Mouse (Mus musculus) gastrocnemius, postnatal 14 days (tissue): ENCODE data around the gene Zrsr1. TPM values are rescaled to one million over a fixed set of nuclear protein-coding genes. Genes with fewer than 3 reads are reported as not detected.

ENCODE experiments used
- DNase-seq: peaks from one replicate; pipeline ENCODE4 v3.0.0; 2021; ENCODE audit warnings: mixed read lengths
- intact Hi-C: fragments of 180-260 bp; cut with DNase I; formaldehyde crosslinking; loops from one replicate; pipeline ENCODE4 v1.15.1; 2025; ENCODE audit warnings: low total_unique reads
- long read RNA-seq, 2 experiments: library from polyadenylated mRNA; stranded (forward); transcript quantifications; one replicate each; pipeline ENCODE4 v2.0.0; 2021
- total RNA-seq, 2 experiments: library from RNA; stranded (reverse); gene quantifications; 2 replicates each; pipeline ENCODE4 v1.2.3; 2021

Gene Zrsr1
- 10 to 100 TPM in 1 of 2 experiments, 1 to 10 TPM in 1; 8.8 to 10.5 TPM for total RNA-seq
- long read RNA-seq, experiment 1, full-length matches to known transcripts, result 4 of 4 reads
- long read RNA-seq, experiment 1, partial matches to known transcripts, result 0 of 4 reads
- long read RNA-seq, experiment 1, other reads (novel, unspliced or antisense), result 0 of 4 reads
- long read RNA-seq, experiment 2, full-length matches to known transcripts, result 6 of 6 reads
- long read RNA-seq, experiment 2, partial matches to known transcripts, result 0 of 6 reads
- long read RNA-seq, experiment 2, other reads (novel, unspliced or antisense), result 0 of 6 reads

DNA sequence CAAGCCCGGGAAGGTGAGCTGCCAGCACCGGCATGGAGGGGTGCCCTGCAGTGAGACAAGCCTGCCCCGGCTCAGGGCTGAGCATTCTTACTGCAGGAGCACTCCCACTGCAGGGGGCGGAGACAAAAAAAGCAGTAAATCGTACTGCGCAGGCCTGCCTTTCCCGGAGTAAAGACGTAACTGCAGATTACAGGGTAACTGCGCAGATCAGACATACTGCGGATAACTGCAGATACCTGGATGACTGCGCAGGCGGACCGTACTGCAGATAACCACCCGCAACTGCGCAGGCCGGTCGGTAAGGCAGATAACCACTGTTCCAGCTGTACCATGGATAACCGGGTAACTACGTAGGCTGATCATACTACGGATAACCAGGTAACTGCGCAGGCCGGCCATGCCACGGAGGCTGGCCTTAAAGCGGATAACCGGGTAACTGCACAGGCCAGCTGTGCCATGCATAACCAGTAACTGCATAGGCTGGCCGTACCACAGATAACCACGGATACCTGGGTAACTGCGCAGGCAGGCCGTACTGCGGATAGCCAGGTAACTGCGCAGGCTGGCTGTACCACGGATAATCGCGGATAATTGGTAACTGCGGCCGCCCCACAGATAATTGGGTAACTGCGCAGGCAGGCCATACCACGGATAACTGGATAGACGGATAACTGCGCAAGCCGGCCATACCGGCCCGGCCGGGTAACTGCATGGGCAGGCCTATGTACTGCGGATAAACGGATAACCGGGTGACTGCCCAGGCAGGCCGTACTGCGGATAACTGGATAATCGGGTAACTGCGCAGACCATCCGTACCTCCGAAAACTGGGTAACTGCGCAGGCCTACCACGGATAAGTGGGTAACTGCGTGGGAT lies at the start of gene Zrsr1:
Zrsr1 (plus strand) TSS at position 171 of the 875 bp plus-strand sequence.
- DNase-seq, result peak; percentile 29
- intact Hi-C loops, result no loop called here

GRCm38 (mm10) chr11:22922546-22922945 lies 49.3 kb upstream of the Zrsr1 start:
- intact Hi-C loops, result no loop called here
- no peak for DNase-seq

DNA sequence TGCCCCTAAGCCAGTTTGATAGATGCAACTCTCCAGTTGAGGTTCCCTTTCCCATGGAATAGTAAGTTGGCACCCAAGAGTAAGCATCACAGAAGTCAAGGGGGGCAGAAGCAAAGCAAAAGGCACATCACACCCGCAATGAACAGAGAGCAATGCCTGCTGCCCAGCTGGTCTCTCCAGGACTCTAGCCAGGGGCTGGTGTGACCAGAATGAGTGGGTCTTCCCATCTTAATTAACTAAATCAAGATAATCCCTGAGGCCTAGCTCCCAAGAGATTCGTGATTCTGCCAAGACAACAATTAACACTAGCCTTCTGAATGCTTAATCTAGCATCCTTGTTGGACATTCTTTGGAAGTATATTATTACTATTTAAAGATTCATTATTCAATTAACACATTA lies 48.2 kb upstream of the Zrsr1 start:
- intact Hi-C loops, result no loop called here
- DNase-seq, result no peak

- intact Hi-C loops, result no loop called here
- DNase-seq, result no peak
Observed at GRCm38 (mm10) chr11:22928586-22929169, 43.1 kb upstream of the Zrsr1 start.

- no peak for DNase-seq
- intact Hi-C loops, result no loop called here
Observed at GRCm38 (mm10) chr11:22930129-22930528, 41.7 kb upstream of the Zrsr1 start.

DNA sequence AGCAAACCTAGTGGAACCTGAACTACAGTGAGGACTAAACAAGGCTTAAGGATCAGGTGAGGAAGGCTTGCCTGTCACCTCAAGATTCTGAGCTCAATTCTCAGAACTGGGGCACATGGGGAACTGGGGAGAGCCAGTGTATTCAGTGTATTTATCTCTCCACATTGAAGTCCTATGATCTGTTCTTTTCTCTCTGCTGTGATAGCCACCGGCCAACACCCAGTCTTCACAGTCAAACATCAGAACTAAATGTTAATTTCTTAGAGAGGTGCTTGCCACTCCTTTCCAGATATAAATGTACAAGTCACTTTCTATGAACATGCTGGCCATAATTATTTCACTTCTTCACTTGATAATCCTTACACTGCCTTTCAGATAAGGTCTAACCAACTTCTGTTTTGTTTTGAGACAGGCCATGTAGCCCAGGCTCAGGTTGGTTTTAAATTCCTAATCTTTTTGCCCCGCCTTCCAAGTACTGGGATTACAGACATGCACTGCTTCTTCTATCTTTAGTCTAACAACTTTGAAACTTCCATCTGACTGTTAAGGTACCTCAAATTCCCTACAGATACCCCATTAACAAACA lies 40.4 kb upstream of the Zrsr1 start:
- DNase-seq, result no peak
- intact Hi-C loops, result no loop called here

GRCm38 (mm10) chr11:22932167-22932566 lies 39.6 kb upstream of the Zrsr1 start:
- intact Hi-C loops, result no loop called here
- no peak for DNase-seq

DNA sequence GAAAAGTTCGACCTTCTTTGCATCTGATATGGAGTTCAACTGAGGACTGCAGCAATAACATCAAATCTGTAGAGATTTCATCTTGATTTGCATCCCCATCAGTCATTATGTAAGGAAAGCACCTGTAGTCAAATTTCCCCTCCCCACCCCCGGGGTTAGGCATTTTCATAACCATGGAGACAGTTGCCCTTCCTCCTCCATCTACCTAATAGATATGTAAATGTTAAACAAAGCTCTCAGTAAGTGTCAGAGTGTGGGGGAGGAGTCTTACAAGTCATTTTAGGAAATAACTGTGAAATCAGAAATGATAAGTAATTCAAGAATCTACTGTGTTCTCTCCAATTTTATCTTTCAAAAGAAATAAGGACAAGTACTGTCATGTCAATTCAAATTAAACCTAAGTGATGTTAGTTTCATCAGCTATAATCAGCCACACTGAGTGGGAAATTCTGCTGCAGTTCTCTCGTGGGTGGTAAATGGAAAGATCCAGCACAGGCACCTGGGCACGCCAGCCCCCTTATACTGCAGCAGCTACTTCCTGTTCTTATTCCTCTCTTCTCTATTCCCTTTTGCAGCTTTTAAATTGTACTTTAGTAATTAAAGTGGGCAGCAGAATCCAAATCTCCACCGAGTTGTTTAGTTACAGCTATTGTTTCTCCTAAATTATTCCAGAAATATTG lies 35.2 kb upstream of the Zrsr1 start:
- DNase-seq, result no peak
- intact Hi-C loops, result no loop called here

- intact Hi-C loops, result no loop called here
- no peak for DNase-seq
Observed at GRCm38 (mm10) chr11:22937716-22938316, 34.0 kb upstream of the Zrsr1 start.

DNA sequence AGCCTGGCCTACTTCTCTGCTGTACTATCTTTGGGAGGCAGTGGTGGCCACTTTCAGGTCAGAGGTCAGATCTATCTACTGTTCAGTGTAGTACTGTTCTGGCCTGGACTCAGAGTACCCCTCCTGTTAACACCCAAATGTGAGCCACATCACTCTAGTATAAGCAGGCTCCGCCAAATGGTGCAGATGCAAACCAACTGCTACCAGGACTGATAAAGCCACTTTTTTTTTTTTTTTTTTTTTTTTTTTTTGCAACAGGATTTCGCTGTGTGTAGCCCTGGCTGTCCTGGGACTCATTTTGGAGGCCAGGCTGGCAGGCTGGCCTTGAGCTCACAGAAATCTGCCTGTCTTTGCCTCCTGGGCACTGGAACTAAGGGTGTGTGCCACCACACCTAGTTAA lies 32.8 kb upstream of the Zrsr1 start:
- no peak for DNase-seq
- intact Hi-C loops, result no loop called here

DNA sequence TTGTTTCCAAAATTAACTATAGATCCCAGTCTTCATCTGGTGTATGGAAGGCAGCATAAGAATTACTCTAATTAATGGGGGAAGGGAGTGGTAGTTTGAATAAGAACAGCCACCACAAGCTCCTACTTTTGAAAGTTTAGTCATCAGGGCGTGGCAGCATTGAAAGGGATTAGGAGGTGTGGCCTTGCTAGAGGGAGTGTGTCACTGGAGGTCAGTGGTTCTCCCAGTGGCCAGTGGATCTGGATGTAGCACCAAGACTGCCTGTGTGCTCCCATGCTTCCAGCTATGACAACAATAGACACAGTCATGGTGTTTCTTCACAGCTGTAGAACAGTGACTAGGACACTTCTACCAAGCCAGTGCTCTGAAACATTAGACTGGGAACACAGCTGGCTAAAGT lies 22.7 kb upstream of the Zrsr1 start:
- DNase-seq, result no peak
- intact Hi-C loops, result no loop called here

DNA sequence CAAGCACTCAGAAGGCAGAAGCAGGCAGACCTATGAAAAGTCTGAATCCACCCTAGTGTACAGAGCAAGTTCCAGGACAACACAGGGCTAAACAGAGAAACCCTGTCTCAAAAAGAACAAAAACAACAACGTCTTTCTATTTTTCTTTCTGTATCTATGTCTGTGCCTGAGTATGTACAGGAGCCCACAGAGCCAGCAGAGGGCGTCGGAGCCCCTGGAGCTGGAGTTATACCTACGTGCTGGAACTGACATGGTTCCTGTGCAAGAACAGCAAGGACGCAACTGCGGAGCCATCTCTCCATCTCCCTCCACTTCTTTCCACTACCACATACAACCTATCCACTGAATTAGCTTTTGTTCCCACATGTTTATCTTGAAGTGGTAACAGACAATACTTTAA lies 21.7 kb upstream of the Zrsr1 start:
- DNase-seq, result no peak
- intact Hi-C loops, result loop anchor here (10.0 kb wide), 1 partner anchor 85 kb away; the partner anchor contains the start of gene B3gnt2

GRCm38 (mm10) chr11:22952668-22953067 lies 19.1 kb upstream of the Zrsr1 start:
- intact Hi-C loops, result loop anchor here (10.0 kb wide), 1 partner anchor 88 kb away; the partner anchor contains the start of gene B3gnt2
- no peak for DNase-seq

DNA sequence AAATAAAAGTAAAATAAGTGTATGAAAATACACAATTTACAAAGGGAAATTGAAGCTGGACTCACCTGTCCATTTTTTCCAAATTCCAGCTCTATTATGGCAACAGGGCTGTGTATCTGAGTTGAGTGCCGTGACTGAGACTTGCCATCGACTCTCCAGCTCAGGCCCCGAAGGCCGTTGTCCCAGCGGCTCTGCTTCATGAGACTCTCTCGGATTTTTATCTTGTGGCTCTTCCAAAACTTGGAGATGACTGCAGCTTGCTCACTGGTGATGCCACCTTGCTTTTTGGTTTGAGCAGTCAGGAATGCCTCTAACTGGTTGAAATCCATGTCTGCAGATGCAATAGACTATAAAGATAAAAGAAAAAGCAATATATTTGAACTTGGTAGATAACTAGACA lies 15.5 kb upstream of the Zrsr1 start:
- intact Hi-C loops, result loop anchor here (5.0 to 10.0 kb wide), 2 partner anchors 92 to 324 kb away; partner anchors contain the start of gene B3gnt2
- no peak for DNase-seq

DNA sequence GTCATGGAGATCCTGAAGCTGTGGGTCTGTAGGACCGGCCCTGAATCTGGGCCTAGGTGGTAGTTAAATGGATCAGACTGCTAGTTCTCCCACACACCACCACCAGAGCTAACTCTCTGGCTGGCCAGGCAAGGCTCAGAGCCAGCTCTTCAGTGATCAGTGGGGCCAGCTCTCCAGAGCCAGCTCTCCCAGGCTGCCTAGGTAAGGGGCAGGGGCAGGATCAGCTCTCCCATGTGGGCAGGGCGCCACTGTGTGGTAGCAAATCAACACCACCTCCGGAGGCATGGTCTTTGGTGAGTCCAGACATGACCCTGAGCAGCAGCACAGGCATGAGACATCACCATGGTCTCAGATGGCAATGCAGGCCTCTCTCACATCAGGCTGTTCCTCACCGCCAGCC lies 15.0 kb upstream of the Zrsr1 start:
- intact Hi-C loops, result loop anchor here (5.0 to 10.0 kb wide), 2 partner anchors 92 to 325 kb away; partner anchors contain the start of gene B3gnt2

DNA sequence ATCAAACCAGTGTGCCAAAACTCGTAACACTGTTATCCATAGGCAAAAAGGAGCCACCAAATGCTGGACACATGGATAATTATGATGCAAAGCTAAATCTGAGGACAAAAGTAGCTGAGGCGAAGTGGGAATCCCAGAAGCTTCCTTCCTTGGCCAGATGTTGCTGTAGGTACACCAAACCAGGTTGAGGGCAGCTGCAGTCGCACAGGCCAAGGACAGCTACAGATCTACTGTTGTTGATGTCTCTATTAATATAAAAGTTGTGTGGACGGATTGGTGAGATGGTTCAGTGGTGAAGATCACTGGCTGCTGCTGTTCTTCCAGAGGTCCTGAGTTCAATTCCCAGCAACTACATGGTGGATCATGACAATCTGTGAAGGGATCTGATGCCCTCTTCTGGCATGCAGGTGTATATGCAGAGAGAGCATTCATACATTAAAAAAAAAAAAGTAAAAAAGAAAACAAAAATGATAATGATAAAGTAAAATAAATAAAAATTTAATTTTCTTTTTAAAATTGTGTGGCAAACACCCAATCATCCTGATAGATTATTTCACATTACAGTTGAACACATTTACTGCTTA lies 13.9 kb upstream of the Zrsr1 start:
- intact Hi-C loops, result loop anchor here (5.0 to 10.0 kb wide), 2 partner anchors 93 to 326 kb away; partner anchors contain the start of gene B3gnt2
- DNase-seq, result no peak

More for the DNA sequence above, 15.0 kb upstream of the Zrsr1 start:
- peak; percentile 68 for DNase-seq

DNA sequence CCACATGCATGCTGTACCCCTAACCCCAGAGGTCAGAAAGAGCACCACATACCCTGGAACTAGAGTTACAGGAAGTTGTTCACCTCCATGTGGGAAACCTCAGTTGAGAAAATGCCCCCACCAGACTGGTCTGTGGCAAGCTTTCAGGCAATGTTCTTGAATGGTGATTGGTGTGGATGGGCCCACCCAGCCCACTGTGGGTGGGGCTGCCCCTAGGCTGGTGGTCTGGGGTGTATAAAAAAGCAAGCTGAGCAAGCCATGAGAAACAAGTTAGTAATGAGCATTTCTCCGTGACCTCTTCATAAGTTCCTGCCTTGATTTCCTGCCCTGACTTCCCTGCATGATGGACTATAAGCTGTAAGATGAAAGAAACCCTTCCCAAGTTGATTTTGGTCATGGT lies 9.7 kb upstream of the Zrsr1 start:
- intact Hi-C loops, result no loop called here
- DNase-seq, result no peak

GRCm38 (mm10) chr11:22964401-22964800 lies 7.4 kb upstream of the Zrsr1 start:
- no peak for DNase-seq
- intact Hi-C loops, result no loop called here
